Mouse (Mus musculus): ENCODE data around the gene Il6st.

The Il6st gene

GRCm38 (mm10) chr13:112442867-112443529 lies 20.9 kb upstream of the Il6st start:
- DNase-seq (ENCODE audit: extremely low spot score, low read depth, low spot score), result no peak

- DNase-seq (ENCODE audit: extremely low spot score, low read depth, low spot score), result no peak
Measured at GRCm38 (mm10) chr13:112447108-112447665, 16.7 kb upstream of the Il6st start.

- DNase-seq (ENCODE audit: extremely low spot score, low read depth, low spot score), result no peak
Measured at GRCm38 (mm10) chr13:112450210-112450609, 13.7 kb upstream of the Il6st start.

- DNase-seq (ENCODE audit: extremely low spot score, low read depth, low spot score), result no peak
Measured at GRCm38 (mm10) chr13:112457366-112457765, 6.5 kb upstream of the Il6st start.

- DNase-seq (ENCODE audit: extremely low spot score, low read depth, low spot score), result no peak
Measured at GRCm38 (mm10) chr13:112458016-112458415, 5.9 kb upstream of the Il6st start.

- no peak for DNase-seq (ENCODE audit: extremely low spot score, low read depth, low spot score)
Measured at GRCm38 (mm10) chr13:112458435-112459018, 5.3 kb upstream of the Il6st start.

GRCm38 (mm10) chr13:112459956-112460355 lies 3.9 kb upstream of the Il6st start:
- DNase-seq (ENCODE audit: extremely low spot score, low read depth, low spot score), result no peak

- DNase-seq (ENCODE audit: extremely low spot score, low read depth, low spot score), result no peak
Measured at GRCm38 (mm10) chr13:112462411-112462987, 1.4 kb upstream of the Il6st start.

GRCm38 (mm10) chr13:112463337-112463802 lies 500 bp upstream of the Il6st start:
- no peak for DNase-seq (ENCODE audit: extremely low spot score, low read depth, low spot score)

GRCm38 (mm10) chr13:112464626-112465287 lies 887 bp downstream of the Il6st start:
- no peak for DNase-seq (ENCODE audit: extremely low spot score, low read depth, low spot score)

- DNase-seq (ENCODE audit: extremely low spot score, low read depth, low spot score), result no peak
Measured at GRCm38 (mm10) chr13:112465585-112465984, 1.7 kb downstream of the Il6st start.

GRCm38 (mm10) chr13:112466136-112466945 lies 2.5 kb downstream of the Il6st start:
- no peak for DNase-seq (ENCODE audit: extremely low spot score, low read depth, low spot score)

- DNase-seq (ENCODE audit: extremely low spot score, low read depth, low spot score), result no peak
Measured at GRCm38 (mm10) chr13:112466946-112467255, 3.0 kb downstream of the Il6st start.

GRCm38 (mm10) chr13:112467384-112467783 lies 3.5 kb downstream of the Il6st start:
- no peak for DNase-seq (ENCODE audit: extremely low spot score, low read depth, low spot score)

- no peak for DNase-seq (ENCODE audit: extremely low spot score, low read depth, low spot score)
Measured at GRCm38 (mm10) chr13:112469491-112469890, 5.6 kb downstream of the Il6st start.

GRCm38 (mm10) chr13:112471201-112471600 lies 7.3 kb downstream of the Il6st start:
- DNase-seq (ENCODE audit: extremely low spot score, low read depth, low spot score), result no peak

- no peak for DNase-seq (ENCODE audit: extremely low spot score, low read depth, low spot score)
Measured at GRCm38 (mm10) chr13:112472401-112473023, 8.6 kb downstream of the Il6st start.

- DNase-seq (ENCODE audit: extremely low spot score, low read depth, low spot score), result no peak
Measured at GRCm38 (mm10) chr13:112473757-112474755, 10.2 kb downstream of the Il6st start.

GRCm38 (mm10) chr13:112479032-112479431 lies 15.2 kb downstream of the Il6st start:
- no peak for DNase-seq (ENCODE audit: extremely low spot score, low read depth, low spot score)
